Mouse (Mus musculus): ENCODE measurements around the gene P2ry13. TPM values are rescaled to one million over a fixed set of nuclear protein-coding genes. Genes with fewer than 3 reads are reported as not detected.

P2ry13 gene
- total and polyA plus RNA-seq, 3 experiments = 0.16 TPM; not detected in 2

GRCm38 (mm10) chr3:59191674-59192073 is 19.0 kb downstream of the P2ry13 start:
- ATAC-seq (ENCODE audit: extremely low read depth, insufficient number of reproducible peaks, low FRiP score, poor library complexity, severe bottlenecking) (no peak), DNase-seq (ENCODE audit: low spot score) (no peak)
- TF ChIP-seq GATA2 (IDR thresholded peaks at IDR 0.05; ENCODE audit: borderline replicate concordance, low read depth, low read length) (no peak), GATA1 (IDR thresholded peaks at IDR 0.05; ENCODE audit: borderline replicate concordance, low read length) (no peak), CTCF (IDR thresholded peaks at IDR 0.05; ENCODE audit: low read depth, low read length) (no peak), POLR2AphosphoS5 (IDR thresholded peaks at IDR 0.05; ENCODE audit: insufficient replicate concordance, low read depth, low read length) (no peak), TAL1 (conservative IDR thresholded peaks at IDR 0.05; ENCODE audit: low read depth, low read length) (no peak)
- Histone ChIP-seq H3K4me3 (ENCODE audit: low read depth, low read length) (no peak overlapping the region), H3K4me1 (ENCODE audit: insufficient read depth, low read depth, low read length) (no peaks in the 10 kb centered on the region), H3K27me3 (ENCODE audit: insufficient read depth, low read length) (0 out of 2 replicates have a peak, but pooled peaks cover 3% of the 10 kb centered on the region), H3K9me3 (replicated peaks) (no peaks in the 10 kb centered on the region), H3K36me3 (replicated peaks) (no peaks in the 10 kb centered on the region)

DNA sequence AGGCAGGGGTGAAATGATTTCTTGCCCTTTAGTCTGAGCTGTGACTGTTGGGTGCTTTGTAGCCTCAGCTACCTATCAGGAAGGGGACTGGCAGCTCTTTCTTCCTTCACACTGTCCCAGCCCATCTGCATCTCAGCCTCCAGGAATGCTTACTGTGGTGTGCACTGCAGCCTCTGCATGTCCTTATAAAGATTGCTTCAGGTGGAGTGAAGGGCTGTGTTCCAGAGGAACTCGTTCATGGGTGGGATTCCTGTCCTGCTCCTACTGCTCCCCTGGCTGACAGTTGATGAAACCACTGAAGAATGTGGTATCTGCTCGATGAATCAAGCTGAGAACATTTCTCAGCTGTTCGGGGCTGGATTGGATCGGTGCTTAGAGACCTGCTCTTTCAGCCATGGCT is 23.3 kb downstream of the P2ry13 start:
- Histone ChIP-seq H3K27me3 (ENCODE audit: insufficient read depth, low read length) (0 out of 2 replicates have a peak, but pooled peaks cover 3% of the 10 kb centered on the region), H3K36me3 (replicated peaks) (no peaks in the 10 kb centered on the region), H3K4me1 (ENCODE audit: insufficient read depth, low read depth, low read length) (no peaks in the 10 kb centered on the region), H3K9me3 (replicated peaks) (no peaks in the 10 kb centered on the region), H3K4me3 (ENCODE audit: low read depth, low read length) (no peak overlapping the region)
- DNase-seq (ENCODE audit: low spot score) (no peak), ATAC-seq (ENCODE audit: extremely low read depth, insufficient number of reproducible peaks, low FRiP score, poor library complexity, severe bottlenecking) (no peak)
- TF ChIP-seq TAL1 (conservative IDR thresholded peaks at IDR 0.05; ENCODE audit: low read depth, low read length) (no peak), CTCF (IDR thresholded peaks at IDR 0.05; ENCODE audit: low read depth, low read length) (no peak)

DNA sequence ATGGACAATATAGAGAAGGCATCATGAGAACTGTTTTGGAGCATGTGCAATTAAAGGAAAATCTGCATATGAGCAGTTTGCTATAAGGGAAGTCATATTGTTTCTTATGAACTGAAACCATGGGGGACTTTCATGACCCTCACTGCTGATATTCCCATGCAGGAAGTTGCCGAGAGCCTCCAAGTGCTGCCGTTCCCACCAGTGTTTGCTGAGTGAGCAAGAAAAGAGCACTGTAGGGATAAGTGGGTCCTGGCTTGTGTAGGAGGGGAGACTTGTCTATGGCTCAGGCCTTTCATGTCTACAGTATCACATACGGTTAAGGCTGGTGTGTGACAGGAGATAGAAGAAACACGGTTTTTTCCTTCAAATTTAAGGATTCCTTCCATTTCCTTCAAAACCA is 25.0 kb downstream of the P2ry13 start:
- no peaks in the 10 kb centered on the region for H3K9me3 ChIP-seq (replicated peaks)
- no peaks in the 10 kb centered on the region for H3K4me1 ChIP-seq (ENCODE audit: insufficient read depth, low read depth, low read length)
- TF ChIP-seq POLR2AphosphoS5 (IDR thresholded peaks at IDR 0.05; ENCODE audit: insufficient replicate concordance, low read depth, low read length) (no peak), GATA2 (IDR thresholded peaks at IDR 0.05; ENCODE audit: borderline replicate concordance, low read depth, low read length) (no peak), TAL1 (conservative IDR thresholded peaks at IDR 0.05; ENCODE audit: low read depth, low read length) (no peak), CTCF (IDR thresholded peaks at IDR 0.05; ENCODE audit: low read depth, low read length) (no peak)
- no peaks in the 10 kb centered on the region for H3K27me3 ChIP-seq (ENCODE audit: insufficient read depth, low read length)
- H3K4me3 ChIP-seq (ENCODE audit: low read depth, low read length) = no peak overlapping the region
- ATAC-seq (ENCODE audit: extremely low read depth, insufficient number of reproducible peaks, low FRiP score, poor library complexity, severe bottlenecking) (no peak), DNase-seq (ENCODE audit: low spot score) (no peak)
- no peaks in the 10 kb centered on the region for H3K36me3 ChIP-seq (replicated peaks)

GRCm38 (mm10) chr3:59182129-59182528 is 28.6 kb downstream of the P2ry13 start:
- TF ChIP-seq GATA1 (IDR thresholded peaks at IDR 0.05; ENCODE audit: borderline replicate concordance, low read length) = no peak
- no peak for TF ChIP-seq POLR2AphosphoS5 (IDR thresholded peaks at IDR 0.05; ENCODE audit: insufficient replicate concordance, low read depth, low read length)
- TF ChIP-seq GATA2 (IDR thresholded peaks at IDR 0.05; ENCODE audit: borderline replicate concordance, low read depth, low read length) = no peak
- TF ChIP-seq TAL1 (conservative IDR thresholded peaks at IDR 0.05; ENCODE audit: low read depth, low read length) = no peak
- TF ChIP-seq CTCF (IDR thresholded peaks at IDR 0.05; ENCODE audit: low read depth, low read length) = no peak
- no peak for ATAC-seq (ENCODE audit: extremely low read depth, insufficient number of reproducible peaks, low FRiP score, poor library complexity, severe bottlenecking)
- Histone ChIP-seq H3K9me3 (replicated peaks) (no peaks in the 10 kb centered on the region), H3K4me3 (ENCODE audit: low read depth, low read length) (no peak overlapping the region), H3K4me1 (ENCODE audit: insufficient read depth, low read depth, low read length) (no peaks in the 10 kb centered on the region), H3K27me3 (ENCODE audit: insufficient read depth, low read length) (no peaks in the 10 kb centered on the region), H3K36me3 (replicated peaks) (no peaks in the 10 kb centered on the region)
- DNase-seq (ENCODE audit: low spot score) = no peak

DNA sequence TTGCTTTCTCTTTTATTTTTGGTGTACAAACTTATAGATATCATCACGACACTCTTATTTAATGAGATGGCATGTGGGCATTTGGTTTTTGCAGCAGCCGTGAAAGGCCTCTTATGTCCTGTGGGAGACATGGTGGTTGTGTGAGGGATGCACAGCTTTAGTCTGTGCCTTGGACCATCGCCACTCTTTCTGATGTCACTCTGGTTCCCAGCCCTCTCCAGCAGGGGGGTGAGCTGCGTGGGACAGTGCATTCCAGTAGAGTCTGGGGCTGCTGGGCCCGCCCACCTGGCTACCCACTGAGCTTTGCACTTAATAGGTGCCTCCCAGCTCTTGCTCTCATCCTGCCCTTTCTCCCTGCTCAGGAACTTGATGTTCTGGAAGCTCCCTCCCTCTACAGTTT is 29.5 kb downstream of the P2ry13 start:
- Histone ChIP-seq H3K4me1 (ENCODE audit: insufficient read depth, low read depth, low read length) (no peaks in the 10 kb centered on the region), H3K9me3 (replicated peaks) (no peaks in the 10 kb centered on the region), H3K36me3 (replicated peaks) (no peaks in the 10 kb centered on the region), H3K27me3 (ENCODE audit: insufficient read depth, low read length) (no peaks in the 10 kb centered on the region), H3K4me3 (ENCODE audit: low read depth, low read length) (no peak overlapping the region)
- DNase-seq (ENCODE audit: low spot score) (no peak), ATAC-seq (ENCODE audit: extremely low read depth, insufficient number of reproducible peaks, low FRiP score, poor library complexity, severe bottlenecking) (no peak)
- TF ChIP-seq GATA2 (IDR thresholded peaks at IDR 0.05; ENCODE audit: borderline replicate concordance, low read depth, low read length) (no peak), CTCF (IDR thresholded peaks at IDR 0.05; ENCODE audit: low read depth, low read length) (no peak), TAL1 (conservative IDR thresholded peaks at IDR 0.05; ENCODE audit: low read depth, low read length) (no peak)

DNA sequence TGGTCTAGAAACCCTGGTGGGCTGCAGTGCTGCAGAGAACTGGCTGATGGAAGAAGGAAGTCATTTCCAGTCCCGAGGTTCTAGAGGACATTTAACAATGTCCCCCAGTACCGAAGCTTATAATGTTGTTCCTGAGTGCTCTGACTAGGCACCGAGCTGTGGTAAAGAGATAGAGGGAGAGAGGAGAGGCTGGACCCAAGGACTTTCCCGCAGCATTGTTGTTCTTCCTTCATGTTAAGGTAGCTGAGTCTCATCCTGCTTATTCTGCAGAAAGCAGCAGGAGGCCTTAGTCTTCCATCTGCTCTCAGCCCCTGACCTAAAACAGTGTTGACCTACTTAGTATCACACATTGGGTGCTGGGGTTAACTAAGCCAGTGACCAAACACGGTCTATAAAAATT is 33.8 kb downstream of the P2ry13 start:
- H3K4me3 ChIP-seq (ENCODE audit: low read depth, low read length) = no peak overlapping the region
- no peak for TF ChIP-seq CTCF (IDR thresholded peaks at IDR 0.05; ENCODE audit: low read depth, low read length)
- TF ChIP-seq GATA2 (IDR thresholded peaks at IDR 0.05; ENCODE audit: borderline replicate concordance, low read depth, low read length) = no peak
- TF ChIP-seq POLR2AphosphoS5 (IDR thresholded peaks at IDR 0.05; ENCODE audit: insufficient replicate concordance, low read depth, low read length) = no peak
- TF ChIP-seq TAL1 (conservative IDR thresholded peaks at IDR 0.05; ENCODE audit: low read depth, low read length) = no peak
- TF ChIP-seq GATA1 (IDR thresholded peaks at IDR 0.05; ENCODE audit: borderline replicate concordance, low read length) = no peak
- no peaks in the 10 kb centered on the region for H3K4me1 ChIP-seq (ENCODE audit: insufficient read depth, low read depth, low read length)
- DNase-seq (ENCODE audit: low spot score) (no peak), ATAC-seq (ENCODE audit: extremely low read depth, insufficient number of reproducible peaks, low FRiP score, poor library complexity, severe bottlenecking) (no peak)
- no peaks in the 10 kb centered on the region for H3K9me3 ChIP-seq (replicated peaks)
- H3K27me3 ChIP-seq (ENCODE audit: insufficient read depth, low read length) = no peaks in the 10 kb centered on the region
- no peaks in the 10 kb centered on the region for H3K36me3 ChIP-seq (replicated peaks)

DNA sequence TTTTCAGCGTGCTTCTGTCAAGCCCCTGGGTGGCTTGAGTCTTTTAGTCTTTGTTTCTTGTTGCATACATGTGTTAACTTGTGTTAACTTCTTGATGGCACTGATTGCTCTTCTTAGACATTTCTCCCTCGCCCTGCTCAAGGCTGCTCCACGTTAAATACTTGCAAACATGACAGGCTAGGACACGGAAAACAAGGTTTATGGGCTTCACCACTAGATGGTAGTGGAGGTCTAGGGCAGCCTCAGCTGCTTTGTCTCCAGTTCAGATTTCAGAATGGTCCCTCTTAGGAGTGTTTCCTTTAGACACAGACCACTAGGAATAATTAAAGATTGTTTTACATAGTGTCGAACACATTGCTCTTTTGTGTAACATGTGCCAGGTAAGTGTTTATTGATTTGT is 35.4 kb downstream of the P2ry13 start:
- Histone ChIP-seq H3K36me3 (replicated peaks) (no peaks in the 10 kb centered on the region), H3K4me1 (ENCODE audit: insufficient read depth, low read depth, low read length) (no peaks in the 10 kb centered on the region), H3K4me3 (ENCODE audit: low read depth, low read length) (no peak overlapping the region), H3K9me3 (replicated peaks) (no peaks in the 10 kb centered on the region), H3K27me3 (ENCODE audit: insufficient read depth, low read length) (no peaks in the 10 kb centered on the region)
- no peak for TF ChIP-seq GATA1 (IDR thresholded peaks at IDR 0.05; ENCODE audit: borderline replicate concordance, low read length)
- TF ChIP-seq CTCF (IDR thresholded peaks at IDR 0.05; ENCODE audit: low read depth, low read length) = no peak
- no peak for TF ChIP-seq GATA2 (IDR thresholded peaks at IDR 0.05; ENCODE audit: borderline replicate concordance, low read depth, low read length)
- no peak for TF ChIP-seq POLR2AphosphoS5 (IDR thresholded peaks at IDR 0.05; ENCODE audit: insufficient replicate concordance, low read depth, low read length)
- TF ChIP-seq TAL1 (conservative IDR thresholded peaks at IDR 0.05; ENCODE audit: low read depth, low read length) = no peak
- ATAC-seq (ENCODE audit: extremely low read depth, insufficient number of reproducible peaks, low FRiP score, poor library complexity, severe bottlenecking) = no peak
- DNase-seq (ENCODE audit: low spot score) = no peak

Data from G1E (cell line).